Mouse (Mus musculus) forebrain, embryonic 13.5 days (tissue): ENCODE data around the gene Hdac7. TPM values are rescaled to one million over a fixed set of nuclear protein-coding genes. Genes with fewer than 3 reads are reported as not detected.

Experiments
- ATAC-seq: fragments of 200-750 bp; cut with Nextera tagmentation; 2 replicates; pipeline ENCODE4 v1.8.0; 2017
- H3K27ac ChIP-seq: fragments of 300-500 bp; sonication (generic); 2 replicates; pipeline ENCODE4 v1.5.1; 2015; ENCODE audit warnings: inconsistent platforms, mild to moderate bottlenecking, moderate library complexity
- H3K27me3 ChIP-seq: fragments of 300-500 bp; sonication (generic); 2 replicates; pipeline ENCODE4 v1.6.1; 2015; ENCODE audit warnings: mild to moderate bottlenecking, inconsistent platforms
- H3K36me3 ChIP-seq: fragments of 300-500 bp; sonication (generic); 2 replicates; pipeline ENCODE4 v1.6.1; 2015; ENCODE audit warnings: mild to moderate bottlenecking, inconsistent platforms; ENCODE audit not compliant: poor library complexity, severe bottlenecking
- H3K4me1 ChIP-seq: fragments of 300-500 bp; sonication (generic); 2 replicates; pipeline ENCODE4 v1.6.1; 2015; ENCODE audit warnings: inconsistent platforms
- H3K4me2 ChIP-seq: fragments of 300-500 bp; sonication (generic); 2 replicates; pipeline ENCODE4 v1.6.1; 2015; ENCODE audit warnings: inconsistent platforms, mild to moderate bottlenecking, moderate library complexity
- H3K4me3 ChIP-seq: fragments of 300-500 bp; sonication (generic); 2 replicates; pipeline ENCODE4 v1.5.1; 2015; ENCODE audit warnings: mild to moderate bottlenecking, inconsistent platforms
- H3K9ac ChIP-seq: fragments of 300-500 bp; sonication (generic); 2 replicates; pipeline ENCODE4 v1.6.1; 2015; ENCODE audit warnings: mild to moderate bottlenecking, inconsistent platforms
- H3K9me3 ChIP-seq: fragments of 300-500 bp; sonication (generic); replicated peaks from 2 replicates; pipeline ENCODE4 v1.6.1; 2016; ENCODE audit warnings: inconsistent platforms
- WGBS: fragments of 180-500 bp; shearing (Covaris S2); methylation state at CpG from one replicate; pipeline ENCODE4 v1.1.7; 2015; 5-methylcytosine and 5-hydroxymethylcytosine counted together
- polyA plus RNA-seq: library from polyadenylated mRNA; unstranded; fragments of >200 nt; fragmentation: Nextera tagmentation; extraction: Ambion mirVana; gene quantifications from 2 replicates; pipeline ENCODE4 v1.2.1, GENCODE M21; 2015

The Hdac7 gene
- polyA plus RNA-seq, 1 experiment from 2014 or later, result 20.3 TPM

DNA sequence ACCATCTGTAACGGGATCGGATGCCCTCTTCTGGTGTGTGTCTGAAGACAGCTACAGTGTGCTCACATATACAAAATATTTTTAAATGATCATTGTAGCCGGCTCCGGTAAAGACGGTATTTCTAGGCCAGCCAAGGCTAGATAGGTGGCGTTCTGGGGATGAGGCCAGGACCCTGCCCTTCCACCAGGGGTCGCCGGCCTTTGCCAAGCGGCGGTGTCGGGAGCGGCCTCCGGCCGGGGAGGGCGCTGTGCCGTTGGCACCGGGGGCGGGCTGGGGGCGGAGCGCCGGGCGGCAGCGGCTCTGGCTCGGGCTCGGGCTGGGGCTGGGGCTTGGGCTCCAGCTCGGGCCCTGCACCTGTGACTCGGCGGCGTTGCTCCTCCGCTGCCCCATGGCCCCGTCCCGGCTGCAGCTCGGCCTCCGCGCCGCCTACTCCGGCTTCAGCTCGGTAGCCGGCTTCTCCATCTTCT is 60.2 kb downstream of the Hdac7 start:
- peak overlapping the region; percentile 91 for H3K4me2 ChIP-seq
- H3K27ac ChIP-seq, result peak overlapping the region; percentile 48
- H3K27me3 ChIP-seq, result peaks cover 19% of the 10 kb centered on the region
- 2% methylated on average over 39 of the region's 39 CpGs for WGBS
- peak overlapping the region; percentile 71 for H3K4me3 ChIP-seq
- no peaks in the 10 kb centered on the region for H3K36me3 ChIP-seq
- peak overlapping the region; percentile 83 for H3K9ac ChIP-seq
- H3K4me1 ChIP-seq, result peaks cover 45% of the 10 kb centered on the region
- H3K9me3 ChIP-seq, result no peaks in the 10 kb centered on the region
- ATAC-seq, result peak; percentile 82

DNA sequence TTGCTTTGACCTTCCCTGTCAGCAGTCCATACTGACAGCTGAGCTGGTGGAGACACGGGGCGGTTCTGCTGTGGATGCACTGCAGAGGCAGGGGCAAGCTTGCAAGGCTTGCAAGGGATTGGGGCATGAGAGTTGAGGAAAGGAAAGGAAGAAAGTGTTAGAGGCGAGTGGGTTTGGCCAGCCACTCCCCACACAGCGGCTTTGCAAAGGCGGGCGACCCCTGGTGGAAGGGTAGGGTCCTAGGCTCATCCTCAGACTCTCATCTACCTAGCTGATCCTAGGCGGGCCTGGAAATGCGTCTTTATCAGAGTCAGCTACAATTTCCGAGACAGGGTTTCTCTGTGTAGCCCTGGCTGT is 61.6 kb downstream of the Hdac7 start:
- peaks cover 33% of the 10 kb centered on the region for H3K4me1 ChIP-seq
- H3K4me3 ChIP-seq, result no peak overlapping the region
- peak overlapping the region; percentile 9 for H3K4me2 ChIP-seq
- no peaks in the 10 kb centered on the region for H3K9me3 ChIP-seq
- peaks cover 19% of the 10 kb centered on the region for H3K27me3 ChIP-seq
- H3K27ac ChIP-seq, result no peak overlapping the region
- no peaks in the 10 kb centered on the region for H3K36me3 ChIP-seq
- WGBS, result 3% methylated on average over 9 of the region's 9 CpGs
- no peak overlapping the region for H3K9ac ChIP-seq
- no peak for ATAC-seq

DNA sequence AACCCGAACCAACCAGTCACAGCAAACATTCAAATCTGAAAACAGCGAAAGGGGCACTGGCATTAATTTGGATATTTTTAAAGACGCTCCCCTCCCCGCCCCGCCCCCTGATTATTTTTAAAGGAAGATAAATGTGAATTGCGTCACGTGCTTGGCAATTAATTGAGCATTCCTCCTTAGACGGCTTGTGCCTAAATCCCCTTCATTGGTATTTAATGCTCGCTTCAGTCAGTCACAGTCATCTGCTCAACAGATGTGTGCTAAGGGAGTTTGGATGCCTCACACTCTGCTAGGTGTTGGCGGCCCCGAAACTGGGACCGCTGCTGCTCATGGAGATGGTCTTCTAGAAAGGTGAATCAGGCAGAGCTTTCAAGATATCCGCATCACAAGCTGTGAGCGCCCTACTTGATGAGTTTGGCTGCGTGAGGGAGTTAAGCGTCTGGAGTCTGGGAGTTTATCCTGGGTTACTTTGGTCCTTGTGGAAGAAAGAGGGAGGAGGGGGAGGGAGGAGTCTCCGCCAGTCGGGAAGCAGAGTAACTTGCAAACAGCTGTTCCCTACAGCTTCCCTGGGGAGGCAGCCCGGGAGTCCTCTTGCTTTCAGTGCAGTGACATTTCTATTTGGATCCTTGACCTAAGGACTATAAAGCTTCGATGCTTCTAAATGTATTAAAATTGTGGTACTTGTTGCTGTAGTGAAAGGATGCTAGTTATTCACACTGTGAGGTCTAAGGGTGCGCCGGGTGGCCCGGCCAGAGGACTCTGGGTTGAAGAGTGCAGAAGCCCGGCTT is 62.1 kb downstream of the Hdac7 start:
- Histone ChIP-seq H3K36me3 (no peaks in the 10 kb centered on the region), H3K27me3 (peaks cover 19% of the 10 kb centered on the region), H3K4me2 (peak overlapping the region; percentile 9), H3K4me3 (no peak overlapping the region; the same call in 1 of the 2 replicates), H3K4me1 (peaks cover 31% of the 10 kb centered on the region), H3K9ac (no peak overlapping the region), H3K27ac (no peak overlapping the region), H3K9me3 (no peaks in the 10 kb centered on the region)
- 8% methylated on average over 24 of the region's 24 CpGs for WGBS
- no peak for ATAC-seq

DNA sequence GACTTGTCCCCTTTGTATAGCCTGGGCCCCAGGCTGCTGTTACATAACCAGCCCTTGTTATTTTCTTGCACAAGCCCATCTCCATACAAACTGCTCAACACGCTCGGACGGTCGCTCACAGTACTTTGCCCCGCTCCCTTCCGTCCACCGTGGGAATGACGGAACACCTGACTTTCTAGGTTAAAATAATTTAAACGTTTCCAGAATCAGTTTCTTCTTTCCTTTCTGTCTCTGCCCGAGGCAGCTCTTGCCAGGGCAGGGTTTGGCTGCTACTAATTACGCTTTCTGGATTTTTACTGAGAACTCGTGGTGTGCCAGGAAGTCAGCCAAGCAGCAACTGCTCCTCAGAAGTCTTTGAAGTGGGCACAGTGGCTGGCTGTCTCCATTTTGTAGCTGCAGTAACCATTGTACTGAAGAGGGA is 63.7 kb downstream of the Hdac7 start:
- peaks cover 29% of the 10 kb centered on the region for H3K4me1 ChIP-seq
- no peaks in the 10 kb centered on the region for H3K36me3 ChIP-seq
- no peak overlapping the region for H3K27ac ChIP-seq
- no peak overlapping the region for H3K4me2 ChIP-seq
- H3K27me3 ChIP-seq, result peaks cover 19% of the 10 kb centered on the region
- H3K9me3 ChIP-seq, result no peaks in the 10 kb centered on the region
- H3K4me3 ChIP-seq, result no peak overlapping the region
- no peak for ATAC-seq
- H3K9ac ChIP-seq, result no peak overlapping the region
- 60% methylated on average over 12 of the region's 12 CpGs for WGBS

DNA sequence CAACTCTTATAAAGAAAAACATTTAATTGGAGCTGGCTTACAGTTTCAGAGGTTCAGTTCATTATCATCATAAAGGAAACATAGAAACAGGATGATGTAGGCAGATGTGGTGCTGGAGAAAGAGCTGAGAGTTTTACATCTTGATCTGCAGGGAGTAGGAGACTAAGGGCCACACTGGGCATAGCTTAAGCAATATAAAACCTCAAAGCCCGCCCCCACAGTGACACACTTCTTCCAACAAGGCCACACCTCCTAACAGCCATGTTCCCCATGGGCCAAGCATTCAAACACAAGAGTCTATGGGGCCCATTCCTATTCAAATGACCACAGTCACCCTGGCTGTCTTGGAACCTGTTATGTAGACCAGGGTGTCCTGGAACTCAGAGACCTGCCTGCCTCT is 64.7 kb downstream of the Hdac7 start:
- no peak overlapping the region for H3K27ac ChIP-seq
- no peaks in the 10 kb centered on the region for H3K36me3 ChIP-seq
- no peak overlapping the region for H3K4me3 ChIP-seq
- 89% methylated on average over 1 of the region's 1 CpGs for WGBS
- no peak for ATAC-seq
- no peaks in the 10 kb centered on the region for H3K9me3 ChIP-seq
- no peak overlapping the region for H3K9ac ChIP-seq
- peaks cover 25% of the 10 kb centered on the region for H3K4me1 ChIP-seq
- H3K27me3 ChIP-seq, result peaks cover 19% of the 10 kb centered on the region
- no peak overlapping the region for H3K4me2 ChIP-seq

DNA sequence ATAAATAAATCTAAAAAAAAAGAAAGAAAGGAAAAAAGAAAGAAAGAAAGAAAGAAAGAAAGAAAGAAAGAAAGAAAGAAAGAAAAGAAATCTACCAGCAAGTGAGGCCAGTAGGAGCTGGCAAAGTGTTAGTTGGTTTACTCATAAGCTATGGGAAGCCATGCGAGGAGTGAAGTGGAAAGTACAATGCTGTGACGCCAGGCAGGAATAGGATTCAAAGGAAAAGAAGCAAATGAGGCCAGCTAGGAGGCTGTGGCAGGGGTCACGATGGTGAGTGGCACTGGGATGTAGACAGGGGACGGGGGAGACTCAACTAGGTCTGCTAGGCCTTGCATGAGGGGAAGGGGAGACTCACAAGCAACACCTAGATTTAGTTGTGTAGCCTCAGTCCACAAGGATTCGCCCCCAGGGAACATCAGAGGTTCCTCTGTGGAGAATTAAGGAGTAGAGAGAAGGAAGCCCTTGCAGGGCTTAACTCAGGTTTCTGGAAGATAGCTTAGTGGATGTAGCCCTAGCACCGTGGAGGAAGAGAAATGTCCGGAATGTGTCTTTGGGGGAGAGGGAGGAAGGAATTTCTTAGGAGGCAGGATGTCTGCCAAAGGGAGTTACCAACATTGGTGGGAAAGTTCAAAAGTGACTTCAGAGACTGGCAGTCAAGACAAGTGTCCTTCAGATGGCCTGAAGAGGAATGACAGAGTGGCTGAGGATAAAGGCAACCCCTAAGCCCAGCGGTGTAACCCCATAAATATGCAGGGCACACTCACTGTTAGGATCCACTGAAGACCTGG is 65.8 kb downstream of the Hdac7 start, which contains the start of gene Slc48a1:
Gene Slc48a1, plus strand, starts transcription at position 210 of the 788 bp plus-strand sequence.
- no peak within 1 kb of the TSS for H3K9ac ChIP-seq
- H3K9me3 ChIP-seq, result no peaks in the 10 kb centered on the region
- H3K27me3 ChIP-seq, result peaks cover 19% of the 10 kb centered on the region
- H3K4me3 ChIP-seq, result no peak within 1 kb of the TSS
- ATAC-seq, result no peak
- no peaks in the 10 kb centered on the region for H3K36me3 ChIP-seq
- H3K4me2 ChIP-seq, result no peak within 1 kb of the TSS
- peaks cover 33% of the 10 kb centered on the region for H3K4me1 ChIP-seq
- WGBS, result 78% methylated on average over 8 of the region's 8 CpGs
- H3K27ac ChIP-seq, result no peak within 1 kb of the TSS

DNA sequence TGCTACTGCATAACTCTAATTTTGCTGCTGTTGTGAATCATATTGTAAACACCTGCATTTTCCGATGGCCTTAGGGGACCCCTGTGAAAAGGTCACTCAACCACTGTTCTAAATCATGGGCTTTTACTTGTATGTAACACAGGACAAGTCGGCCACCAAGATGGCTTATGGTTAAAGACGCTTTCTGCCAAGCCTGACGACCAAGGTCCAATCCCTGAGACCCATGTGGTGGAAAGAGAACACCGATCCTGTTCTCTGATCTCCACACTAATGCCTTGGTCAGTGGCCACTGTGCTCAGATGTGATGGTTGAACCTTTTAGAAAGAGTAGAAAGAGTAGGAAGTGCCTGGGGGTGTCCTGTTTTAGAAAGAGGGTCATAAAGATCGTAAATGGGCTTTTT is 67.4 kb downstream of the Hdac7 start:
- Histone ChIP-seq H3K4me3 (no peak overlapping the region), H3K36me3 (no peaks in the 10 kb centered on the region), H3K4me2 (no peak overlapping the region), H3K4me1 (peaks cover 32% of the 10 kb centered on the region), H3K9me3 (no peaks in the 10 kb centered on the region), H3K9ac (no peak overlapping the region), H3K27ac (no peak overlapping the region), H3K27me3 (peaks cover 6% of the 10 kb centered on the region; the same call in 1 of the 2 replicates)
- WGBS, result 86% methylated on average over 6 of the region's 6 CpGs
- ATAC-seq, result no peak

DNA sequence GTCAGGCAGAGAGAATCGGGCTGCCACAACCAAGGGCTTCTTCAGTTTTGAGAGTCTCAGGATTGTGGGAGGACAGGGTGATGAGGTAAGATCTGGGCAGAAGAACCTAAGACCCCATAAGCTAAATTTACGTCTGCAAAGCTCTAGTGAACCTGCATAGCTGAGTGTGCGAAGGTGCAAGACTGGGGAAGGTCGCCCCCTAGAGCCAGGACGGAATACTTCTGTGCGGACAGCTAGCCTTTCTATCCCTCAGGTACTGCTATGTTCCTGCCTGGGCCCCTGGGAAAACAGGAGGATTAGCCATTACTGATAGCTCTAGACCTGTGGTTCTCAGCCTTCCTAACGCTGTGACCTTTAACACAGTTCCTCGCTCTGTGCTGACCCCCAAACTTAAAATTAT is 67.8 kb downstream of the Hdac7 start:
- peaks cover 29% of the 10 kb centered on the region for H3K4me1 ChIP-seq
- WGBS, result 7% methylated on average over 8 of the region's 8 CpGs
- no peak overlapping the region for H3K9ac ChIP-seq
- H3K4me3 ChIP-seq, result no peak overlapping the region
- peaks cover 3% of the 10 kb centered on the region; the same call in 1 of the 2 replicates for H3K27me3 ChIP-seq
- H3K4me2 ChIP-seq, result no peak overlapping the region
- peak; percentile 46; the same call in 1 of the 2 replicates for ATAC-seq
- H3K9me3 ChIP-seq, result no peaks in the 10 kb centered on the region
- no peak overlapping the region for H3K27ac ChIP-seq
- H3K36me3 ChIP-seq, result no peaks in the 10 kb centered on the region

DNA sequence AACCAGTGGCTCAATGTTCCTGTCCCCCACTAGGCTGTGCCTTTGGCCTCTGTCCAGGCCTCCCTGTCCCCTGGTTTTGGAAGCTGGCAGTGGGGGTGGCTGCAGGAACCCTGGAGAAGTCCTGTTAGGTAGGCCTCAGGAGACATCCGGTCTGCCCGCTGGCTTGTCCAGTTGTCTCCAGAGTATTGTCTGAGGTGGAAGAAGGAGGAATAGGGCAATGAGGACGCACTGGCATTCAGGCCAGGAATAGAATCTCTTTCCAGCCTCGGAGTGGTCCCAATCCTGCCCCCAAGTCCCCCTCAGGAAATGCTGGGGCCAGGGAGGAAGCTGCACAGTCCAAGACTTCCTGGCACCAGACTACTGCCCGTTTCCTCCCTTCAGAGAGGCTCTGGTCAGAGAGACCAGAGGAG is 70.3 kb downstream of the Hdac7 start:
- Histone ChIP-seq H3K4me3 (no peak overlapping the region), H3K4me1 (peaks cover 16% of the 10 kb centered on the region), H3K27ac (no peak overlapping the region; the same call in 1 of the 2 replicates), H3K9me3 (no peaks in the 10 kb centered on the region), H3K36me3 (no peaks in the 10 kb centered on the region), H3K4me2 (no peak overlapping the region), H3K27me3 (peaks cover 23% of the 10 kb centered on the region), H3K9ac (no peak overlapping the region)
- ATAC-seq, result no peak
- WGBS, result 81% methylated on average over 5 of the region's 5 CpGs

DNA sequence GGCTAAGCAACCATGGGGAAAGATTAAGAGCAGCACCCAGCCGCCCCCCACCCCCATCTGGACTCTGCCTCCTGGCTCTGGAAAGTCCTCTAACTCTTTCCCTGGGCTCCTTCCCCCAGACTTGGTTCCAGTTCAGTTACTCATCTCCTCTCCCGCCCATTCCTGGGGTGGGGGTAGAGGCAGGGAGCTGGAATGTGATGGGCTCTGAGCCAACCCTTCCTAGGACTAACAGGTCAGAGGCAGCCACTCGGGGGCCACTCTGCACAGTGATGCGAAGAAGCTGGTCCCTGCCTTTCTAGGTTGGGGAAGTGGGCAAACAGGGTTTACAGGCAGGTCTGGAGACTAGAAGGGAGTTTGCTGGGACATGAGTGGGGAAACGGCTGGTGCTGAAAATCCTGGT is 71.2 kb downstream of the Hdac7 start:
- H3K9ac ChIP-seq, result peak overlapping the region; percentile 4; the same call in 1 of the 2 replicates
- H3K9me3 ChIP-seq, result no peaks in the 10 kb centered on the region
- H3K27me3 ChIP-seq, result peaks cover 32% of the 10 kb centered on the region
- H3K4me3 ChIP-seq, result no peak overlapping the region
- ATAC-seq, result no peak
- peaks cover 20% of the 10 kb centered on the region for H3K4me1 ChIP-seq
- WGBS, result 27% methylated on average over 5 of the region's 5 CpGs
- H3K27ac ChIP-seq, result no peak overlapping the region
- H3K4me2 ChIP-seq, result no peak overlapping the region
- H3K36me3 ChIP-seq, result no peaks in the 10 kb centered on the region

DNA sequence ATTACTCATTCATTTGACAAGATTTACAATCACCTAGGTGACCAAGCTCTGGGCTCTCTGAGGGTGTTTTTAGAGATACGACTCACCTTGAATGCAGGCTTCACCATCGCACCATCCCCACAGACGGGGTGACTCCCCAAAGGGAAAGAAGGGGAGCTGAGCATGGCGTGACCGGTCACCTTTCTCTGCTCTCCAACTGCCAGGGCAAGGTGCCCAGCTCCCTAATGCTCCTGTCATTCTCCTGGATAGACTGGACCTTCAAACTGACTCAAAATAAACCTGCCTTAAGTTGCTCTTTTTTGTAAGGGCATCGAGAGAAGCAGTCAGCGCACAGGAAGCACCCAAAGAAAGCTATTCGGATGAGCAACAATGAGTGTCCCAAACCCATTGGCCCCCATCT is 74.0 kb downstream of the Hdac7 start:
- no peak overlapping the region for H3K9ac ChIP-seq
- H3K4me2 ChIP-seq, result no peak overlapping the region
- 69% methylated on average over 8 of the region's 8 CpGs for WGBS
- no peak overlapping the region for H3K4me3 ChIP-seq
- no peaks in the 10 kb centered on the region for H3K36me3 ChIP-seq
- peaks cover 47% of the 10 kb centered on the region for H3K4me1 ChIP-seq
- no peaks in the 10 kb centered on the region for H3K9me3 ChIP-seq
- ATAC-seq, result no peak
- H3K27me3 ChIP-seq, result peaks cover 57% of the 10 kb centered on the region
- H3K27ac ChIP-seq, result no peak overlapping the region

DNA sequence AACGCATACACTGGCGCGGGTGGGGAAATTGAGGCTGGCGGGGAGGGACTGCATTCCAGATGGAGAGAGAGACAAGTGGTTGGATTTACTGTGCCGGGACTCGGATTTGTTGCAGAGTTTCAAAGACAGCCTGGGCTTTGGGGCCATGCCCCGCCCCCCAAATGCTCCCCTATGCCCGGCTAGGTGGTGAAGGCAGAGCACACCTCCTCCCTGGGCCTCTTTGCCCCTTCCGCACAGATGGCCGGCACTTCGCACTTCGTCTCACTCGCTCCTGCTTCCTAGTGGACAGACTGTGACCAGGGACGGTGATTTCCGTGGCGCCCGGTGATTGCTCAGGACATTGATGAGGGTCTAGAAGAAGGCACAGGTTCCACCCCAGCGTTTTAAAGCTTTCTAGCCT is 76.1 kb downstream of the Hdac7 start:
- Histone ChIP-seq H3K4me2 (peak overlapping the region; percentile 94), H3K27ac (no peak overlapping the region), H3K27me3 (peaks cover 70% of the 10 kb centered on the region), H3K4me1 (peaks cover 36% of the 10 kb centered on the region), H3K36me3 (no peaks in the 10 kb centered on the region), H3K9me3 (no peaks in the 10 kb centered on the region), H3K9ac (peak overlapping the region; percentile 57), H3K4me3 (peak overlapping the region; percentile 48)
- ATAC-seq, result no peak; the same call in 1 of the 2 replicates
- WGBS, result 2% methylated on average over 18 of the region's 18 CpGs
